Mouse (Mus musculus) kidney, postnatal 0 days (tissue): ENCODE data around the gene Zdhhc6. TPM values are rescaled to one million over a fixed set of nuclear protein-coding genes. Genes with fewer than 3 reads are reported as not detected.

Source experiments
- ATAC-seq: fragments of 200-750 bp; cut with Nextera tagmentation; replicated peaks from 2 replicates; pipeline ENCODE4 v1.8.0; 2017; ENCODE audit warnings: low read depth, moderate number of reproducible peaks, moderate TSS enrichment, moderate library complexity; ENCODE audit not compliant: low FRiP score
- DNase-seq: peaks from one replicate; pipeline ENCODE4 v3.0.0-alpha.2; 2016; ENCODE audit warnings: low spot score
- H3K27ac ChIP-seq: fragments of 300-500 bp; sonication (generic); 2 replicates; pipeline ENCODE4 v1.5.1; 2014; ENCODE audit warnings: mild to moderate bottlenecking
- H3K27me3 ChIP-seq: fragments of 300-500 bp; sonication (generic); 2 replicates; pipeline ENCODE4 v1.6.1; 2014; ENCODE audit warnings: low read length, mixed read lengths; ENCODE audit not compliant: insufficient read depth
- H3K36me3 ChIP-seq: fragments of 300-500 bp; sonication (generic); 2 replicates; pipeline ENCODE4 v1.6.1; 2014; ENCODE audit warnings: low read length, mixed read lengths; ENCODE audit not compliant: insufficient read depth
- H3K4me1 ChIP-seq: fragments of 300-500 bp; sonication (generic); replicated peaks from 2 replicates; pipeline ENCODE4 v1.6.1; 2014; ENCODE audit warnings: antibody characterized with exemption, low read length, mixed read lengths; ENCODE audit not compliant: insufficient read depth
- H3K4me2 ChIP-seq: fragments of 300-500 bp; sonication (generic); 2 replicates; pipeline ENCODE4 v1.6.1; 2014; ENCODE audit warnings: mild to moderate bottlenecking, low read length, moderate library complexity, mixed read lengths
- H3K4me3 ChIP-seq: fragments of 300-500 bp; sonication (generic); replicated peaks from 2 replicates; pipeline ENCODE4 v1.5.1; 2014; ENCODE audit warnings: low read depth, low read length
- H3K9ac ChIP-seq: fragments of 300-500 bp; sonication (generic); 2 replicates; pipeline ENCODE4 v1.6.1; 2014; ENCODE audit warnings: low read depth, low read length
- H3K9me3 ChIP-seq: fragments of 300-500 bp; sonication (generic); replicated peaks from 2 replicates; pipeline ENCODE4 v1.6.1; 2016; ENCODE audit warnings: low read length, inconsistent platforms, mixed read lengths
- CTCF ChIP-seq: IDR thresholded peaks from 2 replicates; pipeline ENCODE4 v1.5.1; 2016; ENCODE audit warnings: antibody characterized with exemption, low read depth, mild to moderate bottlenecking, moderate library complexity
- WGBS: fragments of 180-500 bp; shearing (Covaris S2); extraction: QIAGEN DNeasy Blood & Tissue Kit; methylation state at CpG from one replicate; pipeline ENCODE4 v1.1.7; 2014; 5-methylcytosine and 5-hydroxymethylcytosine counted together
- polyA plus RNA-seq: library from polyadenylated mRNA; unstranded; fragments of >200 nt; fragmentation: Nextera tagmentation; extraction: Ambion mirVana; gene quantifications from 2 replicates; pipeline ENCODE4 v1.2.1, GENCODE M21; 2015

Gene Zdhhc6
- polyA plus RNA-seq, 1 experiment from 2014 or later: 79.9 TPM

DNA sequence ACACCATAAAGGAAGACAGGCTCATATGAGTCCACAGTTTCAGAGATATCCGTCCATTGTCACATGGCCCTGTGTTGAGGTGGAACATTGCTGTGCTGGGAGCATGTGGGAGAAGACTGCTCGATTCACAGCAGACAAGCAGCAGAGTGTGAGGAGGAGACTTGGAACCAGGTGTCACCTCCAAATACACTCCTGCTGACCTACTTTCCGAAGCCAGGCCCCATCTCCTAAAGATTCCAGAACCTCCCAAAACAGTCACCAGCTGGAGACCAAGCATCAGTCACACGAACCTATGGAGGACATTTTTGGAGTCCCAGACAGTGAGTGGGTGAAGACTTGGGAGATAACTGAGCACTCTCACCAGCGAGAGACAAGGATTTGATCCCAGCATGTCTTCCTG, 79.3 kb downstream of the Zdhhc6 start:
- H3K27me3 ChIP-seq: no peaks in the 10 kb centered on the region
- no peak overlapping the region for H3K9ac ChIP-seq
- H3K4me2 ChIP-seq: no peak overlapping the region
- H3K36me3 ChIP-seq: no peaks in the 10 kb centered on the region
- ATAC-seq (no peak), DNase-seq (no peak)
- WGBS: 82% methylated on average over 5 of the region's 5 CpGs
- H3K9me3 ChIP-seq: no peaks in the 10 kb centered on the region
- no peak overlapping the region for H3K27ac ChIP-seq
- no peaks in the 10 kb centered on the region for H3K4me1 ChIP-seq
- no peak for TF ChIP-seq CTCF
- H3K4me3 ChIP-seq: no peak overlapping the region

DNA sequence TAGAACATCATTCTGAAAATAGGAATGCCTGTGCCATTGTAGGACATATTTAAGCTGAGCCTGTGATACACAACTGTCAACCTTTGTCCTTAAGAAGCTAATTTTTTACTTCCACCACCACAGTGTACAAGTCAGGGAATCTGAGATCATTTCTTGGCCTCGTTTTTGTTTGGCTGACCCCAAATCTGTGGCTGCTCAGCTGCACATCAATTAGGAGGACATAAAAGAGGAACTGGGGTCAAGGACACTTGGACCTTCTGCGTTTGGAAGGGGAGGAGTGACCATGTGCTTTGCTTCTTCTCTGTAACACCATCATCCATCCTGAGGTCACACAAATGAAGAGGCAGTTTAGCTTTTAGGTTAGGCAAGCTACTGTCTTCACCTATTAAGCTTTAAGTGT, 79.8 kb downstream of the Zdhhc6 start:
- no peak overlapping the region for H3K9ac ChIP-seq
- 0 out of 2 replicates have a peak, but pooled peaks have one; percentile 7 for ATAC-seq
- peak; percentile 24 for DNase-seq
- no peaks in the 10 kb centered on the region for H3K36me3 ChIP-seq
- no peak for TF ChIP-seq CTCF
- no peak overlapping the region for H3K27ac ChIP-seq
- no peak overlapping the region for H3K4me2 ChIP-seq
- WGBS: 7% methylated on average over 2 of the region's 2 CpGs
- no peak overlapping the region for H3K4me3 ChIP-seq
- no peaks in the 10 kb centered on the region for H3K27me3 ChIP-seq
- no peaks in the 10 kb centered on the region for H3K4me1 ChIP-seq
- H3K9me3 ChIP-seq: no peaks in the 10 kb centered on the region

DNA sequence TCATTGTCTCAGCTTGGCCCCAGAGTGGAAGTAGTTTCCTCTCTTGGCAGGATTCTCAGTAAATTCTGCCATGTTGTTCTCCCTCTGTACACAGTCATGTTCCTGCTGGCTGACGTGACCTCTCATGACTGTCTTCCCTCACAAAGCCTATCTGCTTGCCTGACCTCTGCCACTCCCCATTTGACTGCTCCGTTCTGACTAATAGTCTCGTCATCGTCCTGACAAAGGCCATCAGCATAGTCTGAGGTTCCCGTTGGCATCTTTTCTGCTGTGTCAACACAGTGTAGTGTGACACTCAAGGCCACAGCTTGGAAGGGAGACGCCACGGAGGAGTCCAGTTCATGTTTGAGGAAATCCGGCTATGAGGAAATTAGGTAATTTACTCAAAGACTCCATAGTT, 83.7 kb downstream of the Zdhhc6 start:
- Histone ChIP-seq H3K27ac (no peak overlapping the region), H3K9me3 (no peaks in the 10 kb centered on the region), H3K4me2 (no peak overlapping the region), H3K4me1 (no peaks in the 10 kb centered on the region), H3K36me3 (no peaks in the 10 kb centered on the region), H3K9ac (no peak overlapping the region), H3K27me3 (no peaks in the 10 kb centered on the region), H3K4me3 (no peak overlapping the region)
- TF ChIP-seq CTCF: no peak
- ATAC-seq (peak; percentile 49; the same call in 1 of the 2 replicates), DNase-seq (peak; percentile 21)
- WGBS: 27% methylated on average over 8 of the region's 8 CpGs

DNA sequence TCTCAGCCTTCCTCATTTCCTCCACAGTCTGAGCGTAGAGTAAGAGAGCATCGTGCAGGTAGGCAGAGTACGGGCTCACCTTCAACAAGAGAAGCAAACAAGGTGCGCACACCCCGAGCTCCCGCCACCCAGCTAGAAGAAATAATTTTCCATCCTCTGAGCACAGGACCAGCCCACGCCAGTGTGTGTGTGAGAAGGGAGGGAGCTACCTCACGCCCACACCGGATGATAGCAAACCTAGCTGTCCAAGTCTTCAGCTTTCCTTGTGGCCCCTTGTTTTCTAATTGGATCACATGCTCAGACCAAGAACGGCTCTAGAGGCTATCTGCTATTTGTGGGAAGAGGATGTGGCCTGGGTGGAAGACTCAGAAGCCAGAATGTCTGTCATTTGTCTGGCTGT, 84.8 kb downstream of the Zdhhc6 start:
- Histone ChIP-seq H3K4me3 (no peak overlapping the region), H3K27ac (no peak overlapping the region), H3K27me3 (no peaks in the 10 kb centered on the region), H3K4me1 (no peaks in the 10 kb centered on the region), H3K36me3 (no peaks in the 10 kb centered on the region), H3K4me2 (no peak overlapping the region), H3K9ac (no peak overlapping the region), H3K9me3 (no peaks in the 10 kb centered on the region)
- no peak for DNase-seq
- no peak for TF ChIP-seq CTCF
- 75% methylated on average over 10 of the region's 10 CpGs for WGBS
- no peak for ATAC-seq

DNA sequence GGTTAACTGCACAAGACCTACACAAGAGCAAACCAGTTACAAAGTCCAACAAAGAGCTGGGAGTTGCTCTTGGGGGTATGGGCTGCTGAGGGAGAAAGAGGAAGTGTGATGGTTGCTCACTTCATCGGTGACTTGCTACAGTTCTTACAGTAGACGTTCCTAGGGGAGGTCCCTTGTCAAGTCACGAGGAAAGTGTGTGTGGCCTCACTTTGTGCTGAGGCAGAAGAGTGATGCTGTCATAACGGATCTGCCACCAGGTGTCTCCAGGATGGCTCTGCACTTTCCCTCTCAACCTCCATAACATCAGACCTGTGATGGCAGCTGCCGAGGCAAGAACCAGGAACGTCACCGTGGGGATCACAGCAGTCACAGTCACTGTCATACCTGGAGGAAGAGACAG, 88.7 kb downstream of the Zdhhc6 start:
- no peak for TF ChIP-seq CTCF
- Histone ChIP-seq H3K4me2 (no peak overlapping the region), H3K27ac (no peak overlapping the region), H3K9me3 (no peaks in the 10 kb centered on the region), H3K4me1 (no peaks in the 10 kb centered on the region), H3K9ac (no peak overlapping the region), H3K4me3 (no peak overlapping the region), H3K27me3 (no peaks in the 10 kb centered on the region), H3K36me3 (no peaks in the 10 kb centered on the region)
- ATAC-seq (no peak), DNase-seq (no peak)
- WGBS: 84% methylated on average over 7 of the region's 7 CpGs

DNA sequence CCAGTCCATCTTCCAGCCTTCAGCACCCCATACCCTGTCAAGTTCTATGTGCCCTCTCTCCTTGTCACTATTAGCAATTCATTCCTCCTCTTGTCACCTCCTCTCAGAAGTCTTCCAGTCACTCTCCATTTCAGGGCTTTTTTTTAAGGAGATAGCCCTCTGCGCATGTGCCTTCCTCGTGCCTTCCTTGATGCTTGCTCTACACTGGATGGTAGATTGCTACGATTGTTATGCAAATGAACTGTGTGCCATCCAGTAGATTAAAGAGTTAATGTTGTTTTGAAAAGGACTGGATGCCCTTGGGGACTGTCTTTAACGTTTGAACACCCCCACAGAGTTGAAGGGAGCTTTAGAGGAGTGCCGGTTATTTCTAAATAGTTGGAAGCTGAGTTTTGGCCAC, 89.2 kb downstream of the Zdhhc6 start:
- Histone ChIP-seq H3K4me1 (no peaks in the 10 kb centered on the region), H3K9me3 (no peaks in the 10 kb centered on the region), H3K9ac (no peak overlapping the region), H3K36me3 (no peaks in the 10 kb centered on the region), H3K4me3 (no peak overlapping the region), H3K27me3 (no peaks in the 10 kb centered on the region), H3K4me2 (no peak overlapping the region), H3K27ac (no peak overlapping the region)
- ATAC-seq: no peak
- WGBS: 71% methylated on average over 5 of the region's 5 CpGs
- TF ChIP-seq CTCF: no peak
- no peak for DNase-seq

DNA sequence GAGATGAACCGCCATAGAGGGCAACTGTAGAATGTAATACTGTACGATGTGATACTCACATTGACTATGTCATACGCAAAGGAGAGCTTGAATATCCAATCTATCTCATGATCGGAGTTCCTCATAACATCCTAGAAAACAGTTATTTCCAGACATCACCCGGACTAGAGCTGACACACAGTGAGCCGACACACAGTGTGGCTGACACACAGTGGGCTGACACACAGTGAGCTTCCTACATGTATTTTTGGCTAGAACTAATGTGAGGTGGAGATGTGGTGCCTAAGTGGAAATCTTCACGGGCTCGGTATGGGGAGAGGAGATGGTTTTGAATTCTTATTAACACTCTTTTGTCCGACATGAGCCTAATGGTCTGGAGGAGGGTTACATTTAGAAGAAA, 93.6 kb downstream of the Zdhhc6 start:
- Histone ChIP-seq H3K27me3 (no peaks in the 10 kb centered on the region), H3K9me3 (no peaks in the 10 kb centered on the region), H3K36me3 (no peaks in the 10 kb centered on the region), H3K4me1 (no peaks in the 10 kb centered on the region; the same call in 1 of the 2 replicates), H3K27ac (no peak overlapping the region), H3K9ac (no peak overlapping the region), H3K4me3 (no peak overlapping the region), H3K4me2 (no peak overlapping the region)
- no peak for ATAC-seq
- WGBS: 78% methylated on average over 9 of the region's 9 CpGs
- DNase-seq: no peak
- no peak for TF ChIP-seq CTCF

Other genes with a start within 250 kb of the Zdhhc6 start
- 16.6 and 17.3 TPM in 2 replicates for gene Gpam, start 188.8 kb downstream of the Zdhhc6 start, polyA plus RNA-seq
- gene Tectb, start 135.3 kb downstream of the Zdhhc6 start, polyA plus RNA-seq: 0.05 TPM in 1 of 2 replicates, not detected in the other
- gene Gucy2g, start 74.8 kb downstream of the Zdhhc6 start, polyA plus RNA-seq: 0.34 and 0.36 TPM in 2 replicates
- gene Acsl5, start 64.1 kb downstream of the Zdhhc6 start, polyA plus RNA-seq: 60.6 and 64.8 TPM in 2 replicates
- 22.4 and 24.5 TPM in 2 replicates for gene Vti1a, start 263 bp upstream of the Zdhhc6 start, polyA plus RNA-seq